Mouse (Mus musculus) stomach, postnatal 0 days (tissue): Measurements from ENCODE around the gene Mical3. TPM values are rescaled to one million over a fixed set of nuclear protein-coding genes. Genes with fewer than 3 reads are reported as not detected.
"Not testable (repeated sequence)": the region's sequence is repeated elsewhere in the genome, so short reads cannot be mapped to it uniquely, and the experiment has no call there.

Experiments used
- ATAC-seq: fragments of 200-750 bp; cut with Nextera tagmentation; 2 replicates; pipeline ENCODE4 v1.8.0; 2017; ENCODE audit not compliant: low FRiP score, low TSS enrichment
- DNase-seq: peaks from one replicate; pipeline ENCODE4 v3.0.0-alpha.2; 2016; ENCODE audit warnings: low spot score
- H3K27ac ChIP-seq: fragments of 300-500 bp; sonication (generic); replicated peaks from 2 replicates; pipeline ENCODE4 v1.5.1; 2014; ENCODE audit warnings: mild to moderate bottlenecking, control low read depth
- H3K27me3 ChIP-seq: fragments of 300-500 bp; sonication (generic); 2 replicates; pipeline ENCODE4 v1.6.1; 2014; ENCODE audit warnings: low read length; ENCODE audit not compliant: control insufficient read depth, insufficient read depth
- H3K36me3 ChIP-seq: fragments of 300-500 bp; sonication (generic); 2 replicates; pipeline ENCODE4 v1.6.1; 2014; ENCODE audit warnings: low read length, mixed read lengths; ENCODE audit not compliant: control insufficient read depth, insufficient read depth
- H3K4me1 ChIP-seq: fragments of 300-500 bp; sonication (generic); replicated peaks from 2 replicates; pipeline ENCODE4 v1.6.1; 2014; ENCODE audit warnings: antibody characterized with exemption; ENCODE audit not compliant: control insufficient read depth, insufficient read depth
- H3K4me2 ChIP-seq: fragments of 300-500 bp; sonication (generic); replicated peaks from 2 replicates; pipeline ENCODE4 v1.6.1; 2014; ENCODE audit warnings: low read depth, mild to moderate bottlenecking, control low read depth, moderate library complexity
- H3K4me3 ChIP-seq: fragments of 300-500 bp; sonication (generic); 2 replicates; pipeline ENCODE4 v1.5.1; 2014; ENCODE audit warnings: low read depth, low read length, control low read depth
- H3K9ac ChIP-seq: fragments of 300-500 bp; sonication (generic); 2 replicates; pipeline ENCODE4 v1.6.1; 2014; ENCODE audit warnings: mild to moderate bottlenecking, low read length, control low read depth, mixed read lengths
- H3K9me3 ChIP-seq: fragments of 300-500 bp; sonication (generic); 2 replicates; pipeline ENCODE4 v1.6.1; 2016; ENCODE audit warnings: low read length; ENCODE audit not compliant: control insufficient read depth
- CTCF ChIP-seq: IDR thresholded peaks from 2 replicates; pipeline ENCODE4 v1.5.1; 2016; ENCODE audit warnings: antibody characterized with exemption, low read depth, mild to moderate bottlenecking, moderate library complexity
- EP300 ChIP-seq: optimal IDR thresholded peaks from 2 replicates; pipeline ENCODE3; 2016; ENCODE audit warnings: antibody characterized with exemption
- WGBS: fragments of 180-500 bp; shearing (Covaris S2); extraction: QIAGEN DNeasy Blood & Tissue Kit; methylation state at CpG from one replicate; pipeline ENCODE4 v1.1.7; 2014; 5-methylcytosine and 5-hydroxymethylcytosine counted together
- polyA plus RNA-seq: library from polyadenylated mRNA; unstranded; fragments of >200 nt; fragmentation: Nextera tagmentation; extraction: Ambion mirVana; gene quantifications from 2 replicates; pipeline ENCODE4 v1.2.1, GENCODE M21; 2015

Gene Mical3
- polyA plus RNA-seq, 1 experiment from 2014 or later = 4.5 TPM

DNA sequence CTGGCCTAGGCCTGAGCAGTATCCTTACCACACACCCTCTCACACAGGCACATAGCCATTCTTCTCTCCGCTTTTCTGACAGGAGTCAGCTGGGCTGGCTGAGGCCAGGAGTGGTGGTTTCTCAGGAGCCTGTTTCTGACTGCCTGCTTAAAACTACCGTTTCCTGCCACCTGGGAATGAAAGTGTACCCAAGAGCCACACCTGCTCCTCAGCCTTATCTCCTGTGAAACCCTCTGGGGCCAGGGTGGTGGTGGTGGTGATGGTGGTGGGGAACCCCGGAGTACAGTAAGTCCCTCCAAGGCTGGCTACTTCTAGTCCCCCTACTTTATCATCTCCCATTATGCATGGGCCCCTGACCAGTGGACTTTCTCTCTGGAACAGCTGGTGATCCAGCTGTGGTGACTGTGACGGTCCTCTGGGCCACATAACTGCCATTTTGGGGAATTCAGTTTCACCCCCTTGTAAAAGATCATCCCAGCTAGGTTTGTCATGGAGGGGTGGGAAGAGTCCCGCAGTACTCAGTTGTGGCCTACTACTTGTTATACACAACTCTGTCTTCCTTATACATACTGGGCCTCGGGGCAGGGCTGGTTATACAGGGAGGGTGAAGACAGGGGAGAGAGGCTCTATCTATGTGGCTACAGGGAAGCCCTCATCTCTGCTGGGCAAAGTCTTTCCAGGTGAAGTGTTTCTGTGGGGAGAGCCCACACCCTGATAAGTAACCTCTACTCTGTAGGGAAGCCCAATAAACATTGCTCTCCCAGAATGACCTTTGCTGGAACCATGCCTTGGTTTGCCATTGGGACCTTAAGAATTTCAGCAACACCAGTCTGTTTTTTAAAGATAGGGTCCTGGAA is 200.1 kb downstream of the Mical3 start:
- no peaks in the 10 kb centered on the region for H3K9me3 ChIP-seq
- no peak overlapping the region for H3K4me2 ChIP-seq
- no peaks in the 10 kb centered on the region for H3K4me1 ChIP-seq
- TF ChIP-seq CTCF = no peak
- TF ChIP-seq EP300 = no peak
- ATAC-seq = peak; percentile 44; the same call in 1 of the 2 replicates
- no peak overlapping the region for H3K27ac ChIP-seq
- peaks cover 4% of the 10 kb centered on the region; the same call in 1 of the 2 replicates for H3K36me3 ChIP-seq
- 69% methylated on average over 6 of the region's 6 CpGs for WGBS
- H3K27me3 ChIP-seq = no peaks in the 10 kb centered on the region
- H3K4me3 ChIP-seq = no peak overlapping the region
- no peak overlapping the region for H3K9ac ChIP-seq
- no peak for DNase-seq

DNA sequence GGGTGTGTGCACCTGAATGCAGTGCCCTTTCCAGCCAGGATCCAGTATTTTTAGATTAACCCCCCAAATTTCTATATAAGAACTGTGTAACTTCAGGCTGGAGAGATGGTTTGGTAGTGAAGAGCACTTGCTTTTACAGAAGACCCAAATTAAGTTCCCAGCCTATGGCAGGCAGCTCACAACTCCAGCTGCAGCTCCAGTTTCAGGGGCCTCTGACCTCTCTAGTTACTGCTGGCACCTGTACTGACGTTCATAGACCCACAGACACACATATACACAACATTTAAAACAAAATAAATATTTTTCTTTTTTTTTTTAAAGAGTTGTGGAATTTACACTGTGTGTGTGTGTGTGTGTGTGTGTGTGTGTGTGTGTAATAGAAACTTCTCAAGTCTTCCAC is 201.4 kb downstream of the Mical3 start:
- TF ChIP-seq EP300 (no peak), CTCF (no peak)
- H3K9me3 ChIP-seq = no peaks in the 10 kb centered on the region
- H3K36me3 ChIP-seq = no peaks in the 10 kb centered on the region; the same call in 1 of the 2 replicates
- no peak overlapping the region for H3K4me2 ChIP-seq
- 21% methylated on average over 1 of the region's 1 CpGs for WGBS
- ATAC-seq (no peak), DNase-seq (no peak)
- H3K27ac ChIP-seq = no peak overlapping the region
- no peaks in the 10 kb centered on the region for H3K4me1 ChIP-seq
- H3K4me3 ChIP-seq = no peak overlapping the region
- no peak overlapping the region for H3K9ac ChIP-seq
- H3K27me3 ChIP-seq = no peaks in the 10 kb centered on the region

DNA sequence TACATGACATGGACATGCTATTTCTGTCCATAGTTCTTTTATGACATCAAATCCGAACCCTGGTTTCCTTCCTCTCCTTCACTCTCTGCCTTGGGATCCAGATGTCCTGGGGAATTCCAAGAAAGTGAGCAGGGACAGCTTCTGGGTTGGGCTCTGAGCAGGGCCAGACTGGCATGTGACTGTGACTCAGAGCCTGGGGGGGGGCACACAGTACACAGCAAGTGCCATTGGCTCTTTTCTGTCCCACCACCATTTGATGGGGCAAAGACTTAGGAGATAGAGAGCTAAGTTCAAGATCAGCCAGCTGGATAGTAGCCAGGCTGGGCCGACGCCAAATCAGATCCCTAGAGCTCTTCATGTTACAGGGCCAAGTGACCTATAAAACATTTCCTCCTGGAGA is 203.0 kb downstream of the Mical3 start:
- Histone ChIP-seq H3K4me3 (no peak overlapping the region), H3K9ac (no peak overlapping the region), H3K36me3 (no peaks in the 10 kb centered on the region), H3K27me3 (no peaks in the 10 kb centered on the region), H3K4me1 (no peaks in the 10 kb centered on the region), H3K27ac (no peak overlapping the region), H3K4me2 (no peak overlapping the region), H3K9me3 (no peaks in the 10 kb centered on the region)
- DNase-seq (peak; percentile 40), ATAC-seq (peak; percentile 67; the same call in 1 of the 2 replicates)
- 59% methylated on average over 3 of the region's 3 CpGs for WGBS
- TF ChIP-seq CTCF (no peak), EP300 (no peak)

DNA sequence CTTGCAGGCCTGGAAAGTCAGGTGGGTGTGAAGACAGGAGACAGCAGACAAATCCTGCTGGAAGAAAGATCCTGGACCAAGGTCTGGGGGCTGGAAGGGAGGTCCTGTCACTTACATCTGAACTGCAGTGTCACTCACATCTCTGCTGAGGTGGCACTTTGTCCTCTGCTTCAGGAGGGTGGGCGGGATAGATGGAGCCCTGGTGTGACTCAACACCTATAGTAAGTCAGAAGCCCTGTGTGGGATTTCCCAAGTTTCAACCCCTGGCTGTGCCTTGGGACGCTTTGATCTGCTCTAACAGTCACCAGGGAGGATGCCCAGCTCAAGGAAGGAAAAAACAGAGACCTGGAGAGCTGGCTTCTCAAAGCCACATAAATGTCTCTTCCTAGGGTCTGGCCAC is 203.9 kb downstream of the Mical3 start:
- H3K9me3 ChIP-seq = no peaks in the 10 kb centered on the region
- no peaks in the 10 kb centered on the region for H3K36me3 ChIP-seq
- no peak overlapping the region for H3K4me2 ChIP-seq
- no peaks in the 10 kb centered on the region for H3K4me1 ChIP-seq
- 59% methylated on average over 2 of the region's 2 CpGs for WGBS
- no peak for TF ChIP-seq EP300
- no peak for TF ChIP-seq CTCF
- no peak overlapping the region for H3K27ac ChIP-seq
- ATAC-seq (0 out of 2 replicates have a peak, but pooled peaks have one; percentile 25), DNase-seq (no peak)
- no peak overlapping the region for H3K9ac ChIP-seq
- H3K4me3 ChIP-seq = no peak overlapping the region
- H3K27me3 ChIP-seq = no peaks in the 10 kb centered on the region

DNA sequence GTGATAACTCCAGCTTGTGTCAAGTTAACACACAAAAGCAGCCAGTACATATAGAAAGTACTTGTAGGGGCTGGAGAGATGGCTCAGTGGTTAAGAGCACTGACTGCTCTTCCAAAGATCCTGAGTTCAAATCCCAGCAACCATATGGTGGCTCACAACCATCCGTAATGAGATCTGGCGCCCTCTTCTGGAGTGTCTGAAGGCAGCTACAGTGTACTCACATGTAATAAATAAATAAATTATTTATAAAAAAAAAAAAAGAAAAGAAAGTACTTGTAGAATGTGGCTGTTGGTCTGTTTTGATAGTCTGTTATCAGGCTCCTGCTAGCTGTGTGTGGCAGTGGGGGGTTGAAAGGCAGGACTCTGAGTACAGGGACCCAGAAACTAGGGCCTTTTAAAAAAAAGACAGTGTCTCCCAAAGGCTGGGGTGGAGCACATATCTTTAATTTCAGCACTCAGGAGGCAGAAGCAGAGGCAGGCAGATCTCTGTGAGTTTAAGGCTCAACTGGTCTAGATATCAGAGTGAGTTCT is 205.9 kb downstream of the Mical3 start:
- H3K4me1 ChIP-seq, H3K9me3 ChIP-seq, H3K4me2 ChIP-seq, H3K27ac ChIP-seq, H3K4me3 ChIP-seq, H3K27me3 ChIP-seq, DNase-seq, ATAC-seq, H3K9ac ChIP-seq, H3K36me3 ChIP-seq: not testable (repeated sequence)
- 70% methylated on average over 2 of the region's 2 CpGs for WGBS

DNA sequence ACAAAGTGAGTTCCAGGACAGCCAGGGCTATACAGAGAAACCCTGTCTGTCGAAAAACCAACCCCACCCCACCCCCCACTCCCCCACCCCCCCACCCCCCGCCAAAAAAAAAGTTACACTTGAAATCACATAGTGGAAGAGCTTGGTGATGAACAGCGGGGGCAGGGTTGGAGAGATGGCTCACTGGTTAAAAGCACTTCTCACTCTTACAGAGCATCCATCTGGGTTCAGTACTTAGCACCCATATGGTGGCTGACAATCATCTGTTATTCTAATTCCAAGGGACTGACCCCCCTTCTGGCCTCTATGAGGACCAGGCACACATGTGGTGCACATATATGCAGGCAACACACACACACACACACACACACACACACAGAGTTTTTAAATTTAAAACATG is 212.8 kb downstream of the Mical3 start:
- DNase-seq = no peak
- no peak overlapping the region for H3K9ac ChIP-seq
- no peaks in the 10 kb centered on the region for H3K36me3 ChIP-seq
- no peaks in the 10 kb centered on the region for H3K27me3 ChIP-seq
- no peak for ATAC-seq
- WGBS = 52% methylated on average over 3 of the region's 3 CpGs
- H3K27ac ChIP-seq = no peak overlapping the region
- H3K4me1 ChIP-seq = no peaks in the 10 kb centered on the region
- H3K9me3 ChIP-seq = no peaks in the 10 kb centered on the region
- no peak overlapping the region for H3K4me2 ChIP-seq
- H3K4me3 ChIP-seq = no peak overlapping the region
- TF ChIP-seq CTCF (no peak), EP300 (no peak)

DNA sequence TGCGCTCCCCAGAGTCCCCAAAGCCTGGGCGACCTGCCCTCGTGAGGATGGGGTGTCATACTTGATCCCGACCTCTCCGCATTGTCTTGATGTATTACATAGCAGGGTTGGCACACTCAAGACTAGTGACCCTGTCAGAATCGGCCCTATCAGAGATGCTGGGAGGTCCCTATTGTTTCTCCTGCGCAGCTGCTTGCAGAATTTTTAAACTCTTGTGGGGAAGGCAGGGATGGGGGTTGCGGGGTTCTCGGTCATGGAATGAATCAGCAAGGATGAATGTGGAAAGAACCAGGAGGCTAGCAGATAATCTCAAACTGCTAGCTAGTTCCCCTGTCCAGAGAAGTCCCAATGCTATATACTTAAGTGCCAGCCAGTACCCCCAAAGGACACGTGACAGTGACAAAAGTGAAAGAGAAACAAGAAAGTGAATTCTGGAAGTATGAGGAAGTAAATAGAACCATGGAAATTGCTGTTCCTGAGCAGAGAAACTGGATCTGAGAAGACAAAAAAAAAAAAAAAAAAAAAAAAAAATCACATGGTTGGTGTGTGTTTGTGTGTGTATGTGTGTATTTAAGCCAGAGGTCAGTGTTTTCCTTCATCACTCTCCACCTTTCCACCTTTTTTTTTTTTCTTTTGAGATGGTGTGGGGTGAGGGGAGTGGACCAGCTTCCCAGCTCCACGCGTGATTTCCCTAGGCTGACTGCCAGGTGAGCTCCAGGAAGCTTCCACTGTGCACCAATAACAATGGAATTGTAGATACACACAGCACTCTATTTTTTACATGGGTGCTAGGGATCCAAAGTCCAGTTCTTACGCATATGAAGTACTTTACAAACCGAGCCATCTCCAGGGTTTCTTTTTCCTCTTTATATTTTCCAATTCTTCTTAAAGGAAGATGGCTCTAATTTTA is 213.6 kb downstream of the Mical3 start:
- peak overlapping the region; percentile 66; the same call in 1 of the 2 replicates for H3K9ac ChIP-seq
- 23% methylated on average over 9 of the region's 14 CpGs for WGBS

More for the DNA sequence above, 213.6 kb downstream of the Mical3 start:
- ATAC-seq (peak; percentile 41), DNase-seq (peak; percentile 53)
- not testable (repeated sequence) for H3K36me3 ChIP-seq, H3K9me3 ChIP-seq, H3K27me3 ChIP-seq, H3K4me1 ChIP-seq
- Histone ChIP-seq H3K4me2 (peak overlapping the region; percentile 97), H3K27ac (0 out of 2 replicates have a peak overlapping the region, but pooled peaks have one; percentile 35), H3K4me3 (peak overlapping the region; percentile 58)
